Mouse (Mus musculus) thymus, postnatal 10 days (tissue): ENCODE data around the gene Ak8.

Source experiments
- DNase-seq, 2 experiments: peaks; one replicate each; pipeline ENCODE4 v3.0.0; 2021; ENCODE audit warnings: low spot score in 2 of 2

Ak8 gene

DNA sequence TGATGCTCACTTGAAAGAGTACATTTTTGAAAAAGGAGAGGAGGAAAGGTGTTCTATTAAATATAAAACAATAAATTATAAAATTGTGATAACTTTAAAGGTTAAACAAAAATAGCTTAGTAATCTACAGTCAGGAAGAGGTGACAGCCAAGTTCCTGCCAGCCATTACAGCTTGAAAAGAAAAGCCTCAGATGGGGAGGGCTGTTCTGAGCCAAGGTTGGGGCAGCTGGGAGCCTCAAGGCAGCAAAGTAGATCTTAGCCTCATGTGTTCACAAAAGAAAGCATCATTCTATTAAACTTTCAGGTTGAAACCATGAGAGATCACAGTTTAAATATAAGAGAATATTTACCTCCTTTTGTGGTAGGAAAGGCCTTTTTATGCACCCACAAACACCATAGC is 30.7 kb downstream of the Ak8 start:
- DNase-seq: no peak

GRCm38 (mm10) chr2:28737112-28737511 is 37.1 kb downstream of the Ak8 start:
- DNase-seq: no peak

- no peak for DNase-seq
These were observed 40.2 kb downstream of the Ak8 start for GRCm38 (mm10) chr2:28740159-28740558.

- no peak for DNase-seq
These were observed 42.7 kb downstream of the Ak8 start for GRCm38 (mm10) chr2:28742701-28743100.

DNA sequence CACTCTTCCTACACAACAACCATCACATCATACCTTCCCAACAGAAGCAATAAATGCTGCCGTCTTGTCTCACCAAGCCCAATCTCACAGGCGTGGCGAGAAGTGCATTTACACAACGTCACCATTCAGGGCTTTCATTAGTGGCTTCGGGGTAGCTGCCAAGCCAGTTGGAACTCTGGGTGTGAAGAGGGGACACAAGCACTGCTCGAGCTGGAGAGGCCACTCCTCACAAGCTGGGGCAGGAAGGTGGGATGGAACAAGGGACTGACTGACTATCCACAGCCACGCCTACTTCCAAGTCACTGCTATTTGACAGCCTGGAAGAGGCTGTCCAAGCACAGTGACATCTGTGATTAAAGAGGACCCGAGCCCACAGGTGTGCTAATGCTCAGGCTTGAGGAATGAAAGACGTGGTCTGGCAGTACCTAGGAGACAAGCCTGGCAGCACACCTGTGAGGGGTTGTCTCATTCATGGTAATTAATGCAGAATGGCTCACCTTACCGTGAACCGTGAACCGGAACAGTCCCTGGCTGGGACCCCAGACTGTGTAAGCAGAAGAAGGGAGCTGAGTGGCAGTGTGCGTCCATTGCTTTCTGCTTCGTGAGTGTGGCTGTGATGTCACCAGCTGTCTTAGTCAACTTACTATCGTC is 46.8 kb downstream of the Ak8 start:
- DNase-seq: no peak

DNA sequence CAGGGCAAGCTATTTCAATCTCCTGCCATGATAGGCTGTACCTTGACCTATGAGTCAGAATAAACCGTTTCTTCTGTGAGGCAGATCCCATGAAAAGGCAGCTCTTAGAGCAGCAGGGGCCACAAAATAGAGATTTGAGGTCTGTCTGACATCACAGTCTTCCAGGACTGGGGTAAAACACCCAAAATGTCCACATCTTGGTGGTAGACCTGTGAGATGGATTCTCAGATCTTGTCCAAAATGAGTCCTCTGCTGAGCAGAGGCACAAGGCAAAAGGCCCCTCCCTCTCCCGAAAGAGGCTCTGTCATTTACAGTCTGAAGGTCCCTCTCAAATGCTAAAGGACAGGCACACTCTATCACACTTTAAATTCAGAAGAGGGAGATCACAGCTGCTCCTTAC is 47.7 kb downstream of the Ak8 start:
- no peak for DNase-seq

DNA sequence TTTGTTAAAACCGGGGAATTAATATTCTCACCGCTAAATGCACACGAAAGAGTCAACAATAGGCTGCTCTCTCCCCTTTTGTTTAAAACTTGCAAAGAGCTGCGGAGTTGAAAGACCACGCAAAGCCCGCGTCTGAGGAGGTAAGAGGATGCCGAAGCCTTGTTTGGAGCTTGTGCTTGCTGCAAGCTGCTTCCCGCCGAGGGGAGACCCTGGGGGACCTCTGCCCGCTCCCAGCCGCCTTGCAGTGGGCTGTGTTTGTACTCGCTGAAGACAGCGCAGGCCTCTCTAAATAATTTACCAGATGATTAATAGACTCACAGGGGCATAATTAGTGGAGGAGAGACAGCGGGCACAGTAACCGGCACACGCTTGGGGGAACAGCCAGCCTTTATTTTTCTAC is 51.2 kb downstream of the Ak8 start:
- DNase-seq: peak in 1 of 2 experiments; percentile 31

DNA sequence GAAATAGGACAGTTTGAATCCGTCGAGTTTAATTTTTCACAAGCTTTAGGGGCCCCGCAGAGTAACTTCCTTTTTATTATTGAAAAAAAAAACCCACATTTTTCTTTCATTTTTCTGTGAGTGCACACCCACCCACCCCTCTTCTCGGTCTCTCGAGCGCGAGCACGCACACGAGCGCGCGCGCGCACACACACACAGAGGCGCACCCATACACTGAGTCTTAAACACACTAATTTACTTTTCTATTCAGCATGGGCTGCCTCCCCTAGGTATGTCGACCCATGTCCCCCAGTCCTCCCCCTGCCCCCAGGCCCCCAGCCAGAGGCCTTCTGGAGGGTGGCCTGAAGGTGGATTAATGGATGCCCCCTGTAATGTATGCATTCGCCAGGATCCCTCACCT is 51.7 kb downstream of the Ak8 start:
- no peak for DNase-seq

DNA sequence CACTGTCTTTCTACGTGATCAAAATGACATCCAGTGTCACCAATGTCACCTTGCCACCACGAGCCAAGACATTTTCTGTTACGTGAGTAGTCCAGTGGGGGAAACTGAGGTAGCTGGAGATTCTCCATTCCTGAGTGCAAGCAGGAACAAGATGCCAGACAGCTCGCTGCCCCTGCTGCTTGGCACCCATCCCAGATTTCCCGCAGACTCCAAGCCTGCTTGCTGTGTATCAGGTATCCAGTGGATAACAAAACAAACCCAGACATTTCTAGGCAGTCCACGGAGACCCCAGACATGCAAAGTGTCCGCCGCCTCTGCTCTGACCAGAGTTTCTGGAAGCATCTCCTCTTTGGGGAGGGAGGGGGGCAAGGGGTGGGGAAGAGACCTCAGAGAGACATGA is 52.4 kb downstream of the Ak8 start:
- DNase-seq: no peak

DNA sequence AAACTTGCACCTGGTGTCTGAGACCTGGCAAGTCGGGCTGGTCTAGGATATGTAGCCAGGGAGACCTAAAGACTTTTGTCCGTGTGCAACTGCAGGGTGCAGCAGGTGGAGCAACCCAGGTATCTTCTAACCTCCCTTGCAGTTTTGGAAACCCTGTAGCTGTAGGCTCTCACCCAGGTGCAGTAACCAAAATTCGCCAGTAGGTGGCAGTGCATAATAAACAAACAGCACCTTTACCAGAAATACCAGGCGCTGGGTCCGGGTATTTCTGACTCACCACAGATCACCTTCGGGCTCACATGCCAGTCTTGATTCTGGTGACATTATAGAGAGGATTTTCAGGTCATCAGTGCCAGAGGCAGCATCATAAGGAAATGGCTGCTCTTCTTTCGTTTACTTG is 55.5 kb downstream of the Ak8 start:
- peak; percentile 57 to 82 for DNase-seq

GRCm38 (mm10) chr2:28756201-28756600 is 56.2 kb downstream of the Ak8 start:
- DNase-seq: peak; percentile 16 to 59

DNA sequence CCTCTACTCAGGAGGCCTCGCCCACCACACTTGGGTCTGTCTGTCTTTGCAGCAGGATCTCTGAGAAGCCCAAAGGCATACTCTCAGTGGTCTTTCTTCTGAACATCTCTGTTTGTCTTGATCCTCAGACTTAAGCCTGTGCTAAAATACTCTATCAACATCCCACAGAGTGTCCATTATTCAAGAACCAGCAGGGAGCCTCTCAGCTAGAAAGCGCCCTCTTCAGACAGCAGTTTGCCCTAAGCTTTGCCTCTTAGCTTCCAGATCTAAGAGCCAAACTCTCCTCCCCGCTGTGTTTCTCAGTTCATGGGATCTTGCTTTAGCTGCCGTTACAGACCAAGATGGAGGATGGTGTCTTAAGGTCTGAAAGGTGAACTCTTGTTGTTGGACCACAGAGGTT is 59.5 kb downstream of the Ak8 start:
- DNase-seq: no peak

- no peak for DNase-seq
These were observed 66.6 kb downstream of the Ak8 start for GRCm38 (mm10) chr2:28766590-28766989.

- DNase-seq: no peak
These were observed 67.1 kb downstream of the Ak8 start for GRCm38 (mm10) chr2:28767041-28767440.

- DNase-seq: no peak
These were observed 70.7 kb downstream of the Ak8 start for GRCm38 (mm10) chr2:28770697-28771096.

DNA sequence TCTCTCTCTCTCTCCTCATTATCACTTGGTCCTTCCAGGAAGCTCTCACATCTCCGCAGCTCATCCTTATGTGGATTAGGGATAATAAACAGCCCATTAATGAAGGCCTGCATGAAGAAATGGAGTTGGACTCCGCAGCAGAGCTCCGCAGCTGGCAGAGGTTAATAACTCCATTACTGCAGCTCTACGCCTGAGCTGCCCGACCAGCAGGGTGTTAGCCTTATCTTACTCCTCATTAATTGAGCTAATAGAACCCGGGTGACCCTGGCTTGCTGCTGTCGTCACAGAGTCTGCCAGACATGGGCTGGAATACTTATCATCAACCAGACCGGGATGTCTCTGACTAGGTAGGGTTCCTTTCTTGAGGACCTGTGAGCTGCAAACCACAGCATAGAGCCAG is 74.1 kb downstream of the Ak8 start:
- DNase-seq: no peak

DNA sequence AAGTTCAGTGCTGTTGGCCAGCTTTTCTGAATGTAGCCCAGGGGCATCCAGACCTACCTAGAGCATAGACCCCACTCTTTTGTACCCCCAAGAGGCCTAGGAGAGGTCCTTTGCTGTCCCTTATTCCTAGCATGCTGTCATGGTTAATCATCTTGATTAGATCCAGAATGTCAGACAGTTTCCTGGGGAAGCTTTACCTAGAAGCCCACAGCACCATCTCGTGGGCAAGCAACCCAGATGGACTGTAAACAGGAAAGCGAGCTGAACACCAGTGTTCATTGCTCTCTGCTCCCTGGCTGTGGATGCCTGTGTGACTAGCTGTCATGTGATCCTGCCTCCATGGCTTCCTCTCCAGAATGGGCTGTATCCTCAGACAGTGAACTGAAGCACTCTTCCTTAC is 76.8 kb downstream of the Ak8 start:
- no peak for DNase-seq

DNA sequence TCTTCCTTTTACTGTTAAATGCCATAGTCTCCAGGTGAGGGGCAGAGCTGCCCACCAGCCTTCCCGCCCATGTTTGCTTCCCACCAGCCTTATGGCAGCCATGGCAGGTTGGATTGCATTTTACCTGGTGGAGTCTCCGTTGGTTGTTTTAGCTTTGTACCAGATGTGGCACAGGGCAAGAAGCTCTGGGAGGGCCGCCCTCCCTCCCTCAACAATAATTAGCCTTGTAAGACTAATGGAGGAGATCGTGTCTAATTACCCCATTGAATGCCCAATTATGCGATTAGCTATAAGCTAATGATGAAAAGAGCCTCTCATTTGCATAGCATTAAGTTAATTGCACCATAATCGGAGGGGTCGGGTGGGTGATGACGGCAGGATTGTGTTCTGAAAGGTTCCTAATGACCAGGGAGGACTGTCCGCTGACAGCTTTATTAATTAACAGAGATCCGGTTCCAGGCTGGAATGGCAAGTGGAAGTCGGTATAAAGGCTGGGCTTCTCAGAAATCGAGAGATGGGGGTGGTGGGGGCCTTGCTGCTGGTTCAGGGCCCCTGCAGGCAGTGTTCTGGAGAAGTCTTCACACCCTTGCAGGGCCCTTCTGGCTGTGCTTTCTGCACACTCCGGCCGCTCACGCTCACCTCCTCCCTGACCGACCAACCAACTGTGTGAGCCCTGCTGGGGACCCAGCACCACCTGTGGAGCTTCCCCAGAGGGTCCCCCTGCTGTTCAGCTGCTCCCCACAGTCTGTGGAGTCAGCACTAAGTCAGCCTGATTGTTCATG is 80.2 kb downstream of the Ak8 start:
- DNase-seq: no peak

DNA sequence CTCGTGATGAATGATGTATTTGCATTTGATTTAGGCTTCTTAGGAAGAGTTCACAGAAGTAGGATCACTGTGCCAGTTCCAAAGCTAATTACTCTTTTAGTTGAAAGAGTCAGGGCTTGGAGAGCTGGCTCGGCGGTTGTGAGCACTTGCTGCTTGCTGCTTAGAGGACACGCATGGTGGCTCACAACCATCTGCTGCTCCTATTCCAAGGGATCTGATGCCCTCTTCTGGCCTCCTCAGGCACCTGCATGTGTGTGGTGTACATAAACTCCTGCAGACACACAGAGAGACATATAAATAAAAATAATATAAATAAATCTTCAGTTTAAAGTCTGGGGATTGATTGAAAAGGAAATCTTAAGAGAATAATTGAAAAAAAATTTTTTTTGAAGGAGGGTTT is 81.3 kb downstream of the Ak8 start:
- no peak for DNase-seq

DNA sequence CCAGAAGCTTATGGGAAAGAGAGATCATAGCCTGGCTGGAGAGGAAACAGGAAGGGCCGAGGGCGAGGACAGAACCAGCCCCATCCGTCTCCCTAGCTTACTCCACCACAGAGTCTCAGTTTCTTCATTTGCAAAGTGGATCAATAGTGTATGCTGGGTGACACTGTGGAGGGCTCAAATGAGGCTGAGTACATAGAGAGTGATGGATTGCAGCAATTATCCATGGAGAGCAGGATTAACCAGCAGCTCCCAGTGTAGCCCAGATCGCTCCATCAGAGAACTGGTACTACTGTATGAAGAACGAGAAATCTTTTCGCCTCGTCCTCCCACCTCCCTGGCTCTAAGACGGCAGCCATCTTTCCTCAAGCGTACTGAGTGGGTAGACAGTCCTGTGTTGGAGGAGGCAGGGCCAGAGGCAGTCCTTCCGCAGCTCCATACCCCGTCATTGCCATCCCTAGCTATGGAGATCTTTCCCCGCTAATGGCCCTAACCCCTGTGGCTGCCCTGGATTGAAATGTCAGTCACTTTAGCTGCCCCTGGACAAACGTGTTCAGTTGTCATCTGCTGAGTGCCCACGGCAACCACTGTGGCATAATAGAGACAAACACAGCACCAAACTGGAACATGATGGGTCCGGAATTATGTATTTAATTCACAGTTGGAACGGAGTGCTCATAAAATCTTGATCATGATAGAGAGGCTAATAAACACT is 86.5 kb downstream of the Ak8 start:
- DNase-seq: no peak

DNA sequence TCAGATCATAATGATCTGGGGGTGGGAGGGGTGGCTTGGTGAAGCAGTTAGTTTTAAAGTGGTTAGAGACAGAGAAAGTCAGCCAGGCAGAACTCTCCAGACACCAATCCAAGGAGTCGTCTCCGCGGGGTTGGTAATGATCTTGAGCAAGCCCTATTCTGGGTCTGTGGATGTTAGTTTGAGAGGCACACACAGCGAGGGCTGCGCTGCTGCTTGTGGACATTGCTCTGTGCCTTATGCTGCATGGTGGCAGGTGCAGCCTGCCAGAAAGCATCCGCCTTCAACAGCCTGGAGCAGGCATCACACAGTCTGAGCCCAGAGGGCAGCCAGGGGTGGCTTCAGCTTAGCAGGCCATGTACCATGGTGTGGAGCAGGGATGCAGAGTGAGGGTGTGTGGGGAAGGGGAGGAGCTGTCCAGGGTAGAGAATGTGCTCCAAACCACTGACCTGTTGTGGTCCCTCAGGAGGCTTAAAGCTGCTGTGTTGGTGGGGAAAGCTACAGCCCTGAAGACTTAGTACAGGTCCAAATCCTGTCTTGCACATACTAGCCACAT is 87.2 kb downstream of the Ak8 start:
- DNase-seq: no peak

DNA sequence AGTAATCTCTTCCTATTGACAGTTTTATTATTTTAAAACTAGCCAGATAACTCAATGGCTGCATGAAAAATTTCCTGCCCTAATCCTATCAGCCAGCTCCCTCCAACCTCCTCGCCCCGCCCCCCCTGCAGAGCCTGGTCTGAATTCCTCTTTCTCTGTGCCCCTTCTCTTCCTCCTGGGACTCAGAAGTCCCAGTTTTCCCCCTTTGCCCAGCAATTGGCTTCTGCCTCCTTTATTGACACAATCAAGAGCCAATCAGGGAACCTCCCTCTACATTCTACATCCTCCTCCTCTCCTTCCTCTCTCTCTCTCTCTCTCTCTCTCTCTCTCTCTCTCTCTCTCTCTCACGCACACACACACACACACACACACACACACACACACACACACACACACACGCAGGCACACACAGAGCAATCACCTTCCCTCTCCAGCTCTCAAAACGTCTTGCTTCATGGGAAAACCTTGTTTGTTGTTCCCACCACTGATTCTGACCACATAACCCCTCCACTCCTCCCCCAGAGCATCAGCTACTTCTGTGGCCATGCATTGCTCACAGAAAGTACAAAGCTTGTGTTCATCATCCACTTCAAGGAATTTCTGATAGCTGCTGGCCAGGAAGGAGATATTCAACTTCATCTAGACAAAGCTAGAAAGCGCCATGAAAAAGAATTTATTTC is 93.1 kb downstream of the Ak8 start:
- no peak for DNase-seq
